Mouse (Mus musculus): ENCODE data around the gene Lekr1.

DNA sequence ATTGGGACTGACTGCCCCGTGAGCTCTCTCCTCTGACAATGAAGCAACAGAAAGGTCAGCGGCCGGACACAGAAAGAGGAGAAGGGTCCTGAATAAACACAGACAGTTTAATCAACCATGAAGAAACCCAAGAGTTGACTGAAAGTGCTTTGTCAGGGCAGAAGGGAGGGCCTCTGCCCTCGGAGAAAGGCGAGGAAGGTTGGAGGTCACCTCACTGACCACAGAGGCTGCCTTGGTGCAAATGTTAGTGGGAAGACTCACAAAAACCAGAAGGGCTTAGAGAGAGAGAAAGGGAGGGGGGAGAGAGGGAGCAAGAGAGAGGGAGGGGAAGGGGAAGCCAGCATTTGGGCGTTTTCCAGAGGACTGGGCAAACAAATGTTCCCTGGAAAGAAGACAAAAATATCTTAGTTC, 195.4 kb downstream of the Lekr1 start:
- TF ChIP-seq HCFC1 (IDR thresholded peaks at IDR 0.05; ENCODE audit: borderline replicate concordance, insufficient read depth, low read length) (no peak), ZC3H11A (IDR thresholded peaks at IDR 0.05; ENCODE audit: borderline replicate concordance, low read depth, low read length) (no peak)
